Mouse (Mus musculus): ENCODE data around the gene Prox2. TPM values are rescaled to one million over a fixed set of nuclear protein-coding genes. Genes with fewer than 3 reads are reported as not detected.

Prox2 gene
- polyA plus RNA-seq, 1 experiment from 2014 or later: 3.1 TPM

- Histone ChIP-seq H3K9ac (ENCODE audit: low read depth, low read length) (no peak overlapping the region), H3K27me3 (ENCODE audit: control insufficient read depth, insufficient read depth, low read length) (no peaks in the 10 kb centered on the region), H3K4me2 (no peak overlapping the region), H3K4me3 (ENCODE audit: low read depth, low read length) (no peak overlapping the region), H3K9me3 (replicated peaks; ENCODE audit: control insufficient read depth, low read length) (no peaks in the 10 kb centered on the region), H3K27ac (ENCODE audit: low read depth, low read length) (no peak overlapping the region), H3K4me1 (ENCODE audit: control insufficient read depth, insufficient read depth, low read length) (no peaks in the 10 kb centered on the region), H3K36me3 (ENCODE audit: control insufficient read depth, insufficient read depth, low read length) (peaks cover 17% of the 10 kb centered on the region)
- ATAC-seq (replicated peaks; ENCODE audit: insufficient number of reproducible peaks, low FRiP score, low TSS enrichment): no peak
- 79% methylated on average over 6 of the region's 6 CpGs for WGBS (ENCODE audit: insufficient replicate concordance)
Measured at GRCm38 (mm10) chr12:85051218-85051617, 59.3 kb downstream of the Prox2 start.

Other genes with a start within 250 kb of the Prox2 start
- gene Ltbp2, start 234.2 kb downstream of the Prox2 start, polyA plus RNA-seq (2014; fragmentation: Nextera tagmentation; extraction: Ambion mirVana): 0.21 and 0.37 TPM in 2 replicates
- gene Fcf1, start 139.9 kb downstream of the Prox2 start, polyA plus RNA-seq (2014; fragmentation: Nextera tagmentation; extraction: Ambion mirVana): 92.3 and 102 TPM in 2 replicates
- gene Arel1, start 139.9 kb downstream of the Prox2 start, polyA plus RNA-seq (2014; fragmentation: Nextera tagmentation; extraction: Ambion mirVana): 13.1 and 16.1 TPM in 2 replicates
- 28.5 and 30.4 TPM in 2 replicates for gene Ylpm1, start 114.4 kb downstream of the Prox2 start, polyA plus RNA-seq (2014; fragmentation: Nextera tagmentation; extraction: Ambion mirVana)
- 170 and 200 TPM in 2 replicates for gene Dlst, start 74 bp upstream of the Prox2 start, polyA plus RNA-seq (2014; fragmentation: Nextera tagmentation; extraction: Ambion mirVana)
- gene Rps6kl1, start 40.5 kb upstream of the Prox2 start, polyA plus RNA-seq (2014; fragmentation: Nextera tagmentation; extraction: Ambion mirVana): 0.94 and 1.3 TPM in 2 replicates
- gene Pgf, start 67.0 kb upstream of the Prox2 start, polyA plus RNA-seq (2014; fragmentation: Nextera tagmentation; extraction: Ambion mirVana): 9.0 and 12.7 TPM in 2 replicates
- 60.4 and 60.6 TPM in 2 replicates for gene Eif2b2, start 108.7 kb upstream of the Prox2 start, polyA plus RNA-seq (2014; fragmentation: Nextera tagmentation; extraction: Ambion mirVana)
- 6.7 and 8.3 TPM in 2 replicates for gene Mlh3, start 159.8 kb upstream of the Prox2 start, polyA plus RNA-seq (2014; fragmentation: Nextera tagmentation; extraction: Ambion mirVana)
- gene Acyp1, start 177.7 kb upstream of the Prox2 start, polyA plus RNA-seq (2014; fragmentation: Nextera tagmentation; extraction: Ambion mirVana): 68.6 and 70.6 TPM in 2 replicates
- gene Zc2hc1c, start 177.8 kb upstream of the Prox2 start, polyA plus RNA-seq (2014; fragmentation: Nextera tagmentation; extraction: Ambion mirVana): 0.69 and 0.93 TPM in 2 replicates
- 10.5 and 15.6 TPM in 2 replicates for gene Nek9, start 228.6 kb upstream of the Prox2 start, polyA plus RNA-seq (2014; fragmentation: Nextera tagmentation; extraction: Ambion mirVana)